Mouse (Mus musculus) heart, adult 11 months (tissue): ENCODE results near the gene Fam53b.

ENCODE experiments used
- DNase-seq: peaks from one replicate; pipeline ENCODE4 v3.0.0; 2022

The Fam53b gene

GRCm38 (mm10) chr7:132703515-132704309, 110.0 kb downstream of the Fam53b start:
- peak; percentile 91 for DNase-seq

GRCm38 (mm10) chr7:132702492-132703070, 111.1 kb downstream of the Fam53b start:
- DNase-seq: no peak

GRCm38 (mm10) chr7:132702024-132702423, 111.7 kb downstream of the Fam53b start:
- DNase-seq: peak; percentile 87

GRCm38 (mm10) chr7:132701412-132701811, 112.3 kb downstream of the Fam53b start:
- DNase-seq: no peak

GRCm38 (mm10) chr7:132700107-132700506, 113.6 kb downstream of the Fam53b start:
- DNase-seq: peak; percentile 92

GRCm38 (mm10) chr7:132699639-132700038, 114.0 kb downstream of the Fam53b start:
- peak; percentile 94 for DNase-seq

- DNase-seq: peak; percentile 86
Measured at GRCm38 (mm10) chr7:132699165-132699564, 114.5 kb downstream of the Fam53b start.

- DNase-seq: no peak
Measured at GRCm38 (mm10) chr7:132698737-132699136, 114.9 kb downstream of the Fam53b start.

- peak; percentile 90 for DNase-seq
Measured at GRCm38 (mm10) chr7:132697258-132697796, 116.4 kb downstream of the Fam53b start.

- DNase-seq: no peak
Measured at GRCm38 (mm10) chr7:132693561-132693960, 120.1 kb downstream of the Fam53b start.

GRCm38 (mm10) chr7:132692719-132693118, 121.0 kb downstream of the Fam53b start:
- no peak for DNase-seq

- peak; percentile 91 for DNase-seq
Measured at GRCm38 (mm10) chr7:132690716-132691472, 122.8 kb downstream of the Fam53b start.

- no peak for DNase-seq
Measured at GRCm38 (mm10) chr7:132689722-132690121, 124.0 kb downstream of the Fam53b start.

- DNase-seq: peak; percentile 90
Measured at GRCm38 (mm10) chr7:132688721-132689120, 125.0 kb downstream of the Fam53b start.

GRCm38 (mm10) chr7:132687897-132688296, 125.8 kb downstream of the Fam53b start:
- DNase-seq: peak; percentile 93

- no peak for DNase-seq
Measured at GRCm38 (mm10) chr7:132686515-132686914, 127.2 kb downstream of the Fam53b start.

- peak; percentile 96 for DNase-seq
Measured at GRCm38 (mm10) chr7:132683923-132684322, 129.8 kb downstream of the Fam53b start.

- DNase-seq: no peak
Measured at GRCm38 (mm10) chr7:132682901-132683300, 130.8 kb downstream of the Fam53b start.

- peak; percentile 88 for DNase-seq
Measured at GRCm38 (mm10) chr7:132682336-132682735, 131.3 kb downstream of the Fam53b start.

GRCm38 (mm10) chr7:132681831-132682230, 131.9 kb downstream of the Fam53b start:
- DNase-seq: no peak

GRCm38 (mm10) chr7:132681296-132681695, 132.4 kb downstream of the Fam53b start:
- DNase-seq: peak; percentile 95

GRCm38 (mm10) chr7:132679549-132679948, 134.1 kb downstream of the Fam53b start:
- no peak for DNase-seq

GRCm38 (mm10) chr7:132679117-132679516, 134.6 kb downstream of the Fam53b start:
- DNase-seq: peak; percentile 89
